Mouse (Mus musculus): ENCODE measurements around the gene Icam1. TPM values are rescaled to one million over a fixed set of nuclear protein-coding genes. Genes with fewer than 3 reads are reported as not detected.

Icam1 gene
- total RNA-seq (2021): 10 to 100 TPM; 10.7 to 14.8 TPM
- long read RNA-seq, experiment 1, transcript Icam1-201 (7 exons, 2,535 nt): major isoform, 8 of 11 reads
- long read RNA-seq, experiment 1, partial matches to known transcripts: 1 of 11 reads
- long read RNA-seq, experiment 1, other reads (novel, unspliced or antisense): 1 of 11 reads
- long read RNA-seq, experiment 2, transcript Icam1-201 (7 exons, 2,535 nt): major isoform, 5 of 6 reads
- long read RNA-seq, experiment 2, partial matches to known transcripts: 0 of 6 reads
- long read RNA-seq, experiment 2, other reads (novel, unspliced or antisense): 1 of 6 reads

DNA sequence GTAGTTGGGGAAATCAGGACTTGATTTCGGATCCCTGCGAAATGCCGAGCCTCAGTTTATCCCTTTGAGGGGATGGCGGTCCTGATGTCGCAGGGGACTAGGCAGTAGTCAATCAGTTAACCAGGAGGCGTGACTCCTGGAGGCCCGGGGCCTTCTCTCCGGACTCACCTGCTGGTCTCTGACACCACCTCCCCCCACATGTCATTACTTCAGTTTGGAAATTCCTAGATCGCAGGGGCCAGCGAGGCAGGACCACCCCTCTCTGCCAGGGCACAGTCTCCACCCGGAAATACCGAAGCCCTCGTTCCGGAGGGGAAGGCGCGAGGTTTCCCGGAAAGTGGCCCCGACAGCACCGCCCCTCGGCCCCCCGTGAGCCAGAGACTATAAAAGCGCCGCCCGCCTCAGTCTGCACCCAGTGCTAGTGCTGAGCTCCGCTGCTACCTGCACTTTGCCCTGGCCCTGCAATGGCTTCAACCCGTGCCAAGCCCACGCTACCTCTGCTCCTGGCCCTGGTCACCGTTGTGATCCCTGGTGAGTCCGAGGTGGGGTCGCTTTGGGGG, at the start of gene Icam1:
Gene Icam1, plus strand, starts transcription at position 415 of the 560 bp plus-strand sequence.
- peak; percentile 73 to 80 for DNase-seq

DNA sequence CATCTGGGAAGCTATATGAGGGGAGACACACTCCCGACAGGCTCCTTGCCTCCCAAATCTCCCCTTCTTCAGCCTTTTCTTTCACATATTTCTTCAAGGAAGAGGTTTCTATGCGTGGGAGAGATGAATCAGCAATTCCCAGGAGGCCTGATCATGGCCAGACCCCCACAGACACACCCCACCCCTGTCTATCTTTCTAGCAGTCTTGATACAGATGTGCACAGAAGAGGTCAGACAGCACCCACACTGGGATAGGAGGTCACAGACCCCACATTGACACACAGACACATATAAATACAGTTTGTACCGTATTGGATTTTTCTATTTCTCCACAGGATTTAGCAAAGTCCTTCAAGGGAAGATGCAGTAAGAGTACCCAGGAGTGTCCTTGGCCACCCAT, 49.8 kb upstream of the Icam1 start:
- DNase-seq: no peak

DNA sequence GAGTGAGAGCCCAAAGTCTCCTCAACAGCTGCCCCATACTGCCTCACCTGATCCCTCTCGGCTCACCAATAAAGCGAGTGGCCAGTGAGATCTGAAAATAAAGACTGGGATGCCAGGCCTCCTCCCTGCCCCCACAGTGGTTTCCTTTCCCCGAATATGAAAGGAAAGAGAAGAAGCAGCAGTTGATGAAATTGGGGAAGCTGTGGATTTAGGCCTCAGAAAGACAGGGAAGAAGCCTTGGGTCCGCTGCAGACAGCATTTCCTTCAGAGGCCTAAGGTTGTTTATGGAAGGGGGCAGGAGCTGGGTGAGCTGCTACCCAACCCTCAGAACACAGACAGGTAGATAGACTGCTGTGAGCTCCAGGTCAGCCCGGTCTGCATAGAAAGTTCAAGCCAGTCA, 49.0 kb upstream of the Icam1 start:
- no peak for DNase-seq

DNA sequence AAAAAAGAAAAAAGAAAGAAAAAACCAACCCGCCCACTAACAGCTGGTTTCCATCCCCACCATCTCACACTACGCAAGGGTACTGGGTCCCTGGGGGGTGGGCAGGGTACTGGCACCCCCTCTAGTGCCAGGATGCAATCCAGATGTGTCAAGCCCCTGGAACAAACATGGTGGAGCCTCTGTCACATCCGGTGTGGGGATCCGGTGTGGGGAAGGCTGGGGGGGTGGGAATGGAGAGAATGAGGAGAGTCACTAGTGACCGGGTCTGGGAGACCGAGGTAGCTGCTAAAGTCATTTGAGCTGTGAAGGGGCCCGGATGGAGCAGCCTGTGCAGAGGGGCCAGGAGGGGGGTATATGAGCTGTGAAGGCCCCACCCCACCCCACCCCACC, 44.0 kb upstream of the Icam1 start:
- DNase-seq: no peak

DNA sequence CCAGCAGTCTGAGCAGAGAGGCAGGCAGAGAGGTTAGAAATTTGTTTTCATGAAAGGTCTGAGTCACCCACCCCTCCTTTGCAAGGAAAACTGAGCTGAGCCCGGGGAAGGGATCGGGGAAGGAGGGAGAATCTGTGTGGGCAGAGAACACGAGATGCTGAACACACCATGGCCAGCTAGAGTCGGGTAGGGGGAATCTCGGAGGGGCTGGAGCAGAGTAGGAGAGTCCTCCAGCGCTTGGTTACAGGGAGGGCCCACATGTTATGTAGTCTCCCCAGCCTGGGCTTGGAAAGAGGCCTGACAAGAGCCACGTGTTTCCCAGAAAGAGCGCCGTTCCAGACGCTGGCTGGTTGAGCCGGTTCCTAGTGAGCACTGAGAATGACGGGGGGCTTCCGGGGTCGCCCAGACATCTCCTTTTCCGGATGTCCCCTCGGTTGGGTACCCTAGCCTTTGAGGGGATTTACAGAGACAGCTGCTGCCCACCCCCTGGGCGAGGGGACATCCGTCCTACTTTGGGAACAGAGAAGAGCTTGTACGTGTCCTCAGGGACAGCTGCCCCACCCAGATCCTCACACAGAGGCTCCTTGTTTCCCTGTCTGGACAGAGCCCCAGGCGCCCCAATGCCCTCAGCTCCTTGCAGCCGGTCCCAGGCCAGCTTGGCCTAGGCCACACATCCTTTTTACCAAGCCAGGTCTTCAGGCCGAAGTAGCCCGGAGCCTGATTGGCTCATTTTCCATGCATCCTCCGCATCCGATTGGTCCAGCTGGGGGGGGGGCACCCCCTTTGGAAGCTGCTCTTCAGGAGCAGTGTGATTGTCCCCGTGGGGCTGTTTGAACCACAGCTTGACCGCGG, 43.4 kb upstream of the Icam1 start:
- DNase-seq: peak; percentile 50 to 54

DNA sequence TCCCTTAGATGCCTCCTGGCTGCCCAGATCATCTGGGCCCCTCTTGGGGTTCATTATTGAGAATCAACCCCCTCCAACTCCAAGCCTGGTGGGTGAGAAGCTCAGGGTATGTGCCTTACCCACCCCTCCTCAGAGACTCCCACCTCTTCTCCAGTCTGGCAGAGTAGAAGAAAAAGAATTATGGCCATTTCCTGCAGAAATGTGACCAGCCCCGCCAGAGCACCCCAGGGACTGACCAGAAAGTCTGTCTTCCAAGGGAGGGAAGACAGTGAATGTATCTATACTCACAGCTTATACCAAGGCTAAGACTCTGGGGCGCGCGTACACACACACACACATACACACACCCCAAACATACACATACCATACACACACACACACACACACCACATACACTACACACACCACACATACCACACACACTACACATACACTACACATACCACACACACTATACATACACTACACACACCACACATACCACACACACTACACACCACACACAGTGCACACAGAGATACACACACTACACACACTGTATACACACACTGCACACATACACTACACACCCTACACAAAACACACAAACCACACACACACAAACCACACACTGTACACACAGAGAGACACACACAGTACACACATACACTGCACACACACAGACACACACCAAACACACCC, 42.6 kb upstream of the Icam1 start:
- no peak for DNase-seq

DNA sequence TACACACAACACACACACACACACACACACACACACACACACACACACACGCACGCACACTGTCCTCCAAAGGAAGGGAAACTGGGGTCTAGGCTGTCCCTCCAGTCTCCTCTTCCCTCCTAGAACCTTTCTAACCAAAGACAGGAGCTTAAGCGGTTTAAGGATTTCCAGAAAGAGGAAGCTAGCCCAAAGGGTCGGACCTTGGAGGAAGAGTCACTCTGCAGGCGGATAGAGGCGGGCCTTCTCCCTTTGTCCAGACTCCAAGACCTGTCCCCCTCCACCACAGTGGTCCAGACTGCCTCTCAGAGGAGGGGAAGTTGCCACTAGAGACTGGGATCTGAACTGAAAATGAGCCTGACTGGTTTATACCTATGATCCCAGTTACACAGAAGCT, 42.1 kb upstream of the Icam1 start:
- DNase-seq: no peak

DNA sequence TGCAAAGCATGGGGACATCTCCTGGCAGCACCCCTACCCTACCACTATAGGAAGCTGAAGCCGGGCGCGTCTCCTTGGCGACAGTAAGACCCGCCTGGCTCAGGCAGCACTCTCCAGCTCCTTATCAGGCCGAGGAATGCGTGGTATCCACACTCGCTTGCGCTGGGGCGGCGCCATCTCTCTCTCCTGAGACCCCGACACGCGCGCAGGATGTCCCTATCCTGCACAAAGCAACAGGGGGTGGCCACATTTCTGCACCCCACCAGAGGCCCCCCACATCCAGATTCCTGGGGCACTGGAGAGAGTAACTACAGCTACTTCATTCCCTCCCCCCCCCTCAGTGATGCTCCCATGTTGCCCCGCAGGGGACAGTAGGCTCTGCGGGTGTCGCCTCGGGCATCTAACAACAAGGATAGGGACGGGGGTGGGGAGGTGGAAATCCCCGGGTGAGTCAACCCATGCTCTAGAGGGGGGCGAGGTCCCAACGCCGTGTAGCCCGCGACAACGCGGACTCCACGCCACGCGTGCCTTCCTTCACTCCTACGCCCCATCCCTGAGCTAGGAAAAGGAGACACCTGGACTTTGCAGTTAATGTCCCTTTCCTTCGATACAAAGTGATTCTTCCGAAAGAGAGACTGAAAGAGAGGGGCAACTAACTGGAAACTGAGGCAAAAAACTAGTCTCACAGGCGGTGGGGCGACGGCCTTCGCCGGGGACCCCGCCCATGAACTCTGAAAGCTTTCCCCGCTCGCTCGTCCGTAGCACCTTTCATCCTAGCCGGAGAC, 40.2 kb upstream of the Icam1 start:
- DNase-seq: peak; percentile 54 to 69

DNA sequence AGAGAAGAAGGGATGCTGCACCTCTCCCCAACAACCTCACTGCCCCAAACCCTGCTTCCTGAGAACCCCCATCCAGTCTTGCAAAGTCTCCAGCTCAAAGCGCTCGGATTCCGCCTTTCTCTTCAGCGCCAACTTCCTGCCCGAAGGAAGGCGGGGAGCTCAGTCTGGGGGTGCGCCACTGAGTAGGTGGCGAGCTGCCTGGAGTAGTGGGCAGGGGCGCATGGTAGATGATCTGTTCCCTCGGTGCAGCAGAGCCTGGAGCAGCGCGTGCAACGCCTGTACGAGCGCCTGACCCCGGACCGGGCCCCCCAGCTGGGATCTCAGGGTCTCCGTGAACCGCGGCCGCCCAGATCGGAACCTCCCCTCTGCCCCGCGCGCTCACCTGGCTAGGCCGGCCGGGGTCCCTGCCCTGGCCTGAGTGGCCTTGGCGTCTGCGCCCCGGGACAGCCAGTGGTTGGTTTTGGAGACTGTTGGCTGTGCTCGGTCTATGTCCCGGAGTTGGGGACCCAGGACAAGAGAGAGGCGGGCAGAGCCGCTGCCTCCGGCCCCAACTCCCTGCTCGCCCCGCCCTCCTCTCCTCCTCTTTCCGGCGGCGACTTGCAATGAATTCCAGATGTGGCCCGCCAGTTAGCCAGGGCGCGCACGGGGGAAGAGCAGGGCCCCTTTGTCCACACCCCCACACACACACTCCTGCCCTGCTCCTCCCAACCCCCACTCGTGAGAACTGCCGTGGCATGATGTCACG, 39.4 kb upstream of the Icam1 start, which contains the start of gene S1pr2:
Gene S1pr2, minus strand, starts transcription at position 566 of the 745 bp plus-strand sequence.
- DNase-seq: peak; percentile 88 to 93

DNA sequence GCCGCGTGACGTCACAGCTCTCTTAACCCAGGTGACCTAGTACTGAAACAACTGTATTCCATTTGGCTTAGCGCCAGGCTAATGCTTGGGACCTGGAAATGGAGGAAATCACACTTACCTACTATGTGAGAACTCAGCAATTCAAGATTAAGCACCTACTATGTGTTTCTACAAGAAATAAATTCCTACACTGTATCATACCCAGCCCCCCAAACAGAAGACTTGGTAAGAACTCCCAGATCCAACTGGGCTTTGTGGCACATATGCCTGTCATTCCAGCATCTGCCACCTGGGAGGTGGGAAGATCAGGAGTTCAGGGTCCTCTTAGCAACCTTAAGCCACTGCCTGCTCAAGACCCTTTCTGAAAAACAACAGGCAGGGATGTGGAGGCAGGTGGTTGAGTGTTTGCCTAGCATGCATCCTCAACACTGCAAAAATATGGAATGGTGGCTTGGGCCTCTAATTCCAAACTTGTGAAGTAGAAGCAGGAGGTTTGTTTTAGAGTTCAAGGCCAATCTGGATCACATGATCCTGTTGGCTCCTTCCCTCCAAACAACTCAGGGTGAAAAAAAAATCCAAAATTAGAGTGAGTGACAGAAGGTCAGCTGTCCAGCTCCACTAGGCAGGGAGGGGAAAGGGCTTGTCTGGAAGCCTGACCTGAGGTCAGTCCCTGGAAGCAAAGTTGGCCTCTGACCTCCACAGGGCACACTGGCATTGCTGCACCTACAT, 38.7 kb upstream of the Icam1 start:
- no peak for DNase-seq

DNA sequence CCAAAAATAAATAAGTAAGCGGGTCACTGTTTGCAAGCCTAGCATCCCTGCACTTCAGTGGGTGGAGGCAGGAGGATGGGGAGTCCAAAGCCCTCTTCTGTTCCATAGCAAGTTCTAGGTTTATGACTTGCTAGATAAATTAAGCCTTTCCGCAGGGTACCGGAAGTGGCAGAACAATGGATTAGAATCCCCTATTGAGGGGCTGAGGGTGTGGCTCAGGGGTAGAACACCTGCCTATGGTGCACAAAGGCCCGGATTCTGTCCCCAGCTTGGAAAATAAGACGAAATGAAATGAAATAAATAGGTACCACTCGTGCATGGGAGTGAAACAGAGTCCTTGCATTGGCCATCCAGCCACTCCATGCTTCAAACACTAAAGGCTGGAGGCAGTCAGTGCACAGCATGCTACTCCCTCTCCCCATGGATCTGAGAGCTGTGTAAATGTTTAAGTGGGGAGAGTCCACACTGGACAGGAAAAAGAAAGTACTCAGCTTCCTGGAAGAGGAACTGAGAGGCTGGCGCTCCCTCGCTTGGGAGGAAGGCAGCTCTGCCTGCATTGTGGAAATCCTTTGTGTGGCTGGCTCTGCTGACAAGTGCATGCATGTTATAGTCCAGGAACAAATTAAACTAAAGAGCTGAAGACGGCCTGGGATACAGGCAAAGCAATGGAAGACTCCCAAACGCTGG, 37.2 kb upstream of the Icam1 start:
- no peak for DNase-seq

DNA sequence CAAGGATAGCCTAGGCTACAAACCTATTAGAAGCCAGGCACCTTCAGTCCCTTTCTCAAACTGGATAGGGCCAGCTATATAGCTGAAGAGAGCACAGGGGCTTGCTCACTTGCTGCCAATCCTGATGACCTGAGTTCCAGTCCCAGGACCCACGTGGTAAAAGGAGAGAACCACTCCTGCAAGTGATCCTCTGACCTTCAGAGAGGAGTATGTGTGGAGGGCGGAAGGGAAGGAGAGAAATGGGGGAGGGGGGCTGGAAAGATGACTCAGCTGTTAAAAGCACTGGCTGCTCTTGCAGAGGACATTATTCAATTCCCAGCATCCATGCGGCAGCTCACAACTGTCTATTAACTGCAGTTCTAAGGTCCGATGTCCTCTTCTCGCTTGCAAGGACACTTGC, 36.6 kb upstream of the Icam1 start:
- peak in 1 of 2 experiments; percentile 39 for DNase-seq

DNA sequence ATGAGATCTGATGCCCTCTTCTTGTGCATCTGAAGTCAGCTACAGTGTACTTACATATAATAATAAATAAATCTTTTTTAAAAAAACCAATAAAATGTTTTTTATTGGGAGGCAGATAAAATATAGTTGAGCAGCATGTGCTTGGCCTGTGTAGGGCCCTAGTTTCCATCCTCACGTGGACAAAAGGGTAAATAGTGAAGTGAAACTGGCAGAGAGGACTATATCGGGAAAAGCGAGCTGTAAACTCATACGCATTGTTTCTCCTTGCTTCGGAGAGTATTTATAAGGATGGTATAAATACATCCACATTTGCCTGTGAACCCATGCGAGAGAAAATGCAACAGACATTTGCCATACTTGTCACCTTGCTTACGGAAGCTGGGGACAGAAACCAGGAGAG, 36.0 kb upstream of the Icam1 start:
- no peak for DNase-seq

DNA sequence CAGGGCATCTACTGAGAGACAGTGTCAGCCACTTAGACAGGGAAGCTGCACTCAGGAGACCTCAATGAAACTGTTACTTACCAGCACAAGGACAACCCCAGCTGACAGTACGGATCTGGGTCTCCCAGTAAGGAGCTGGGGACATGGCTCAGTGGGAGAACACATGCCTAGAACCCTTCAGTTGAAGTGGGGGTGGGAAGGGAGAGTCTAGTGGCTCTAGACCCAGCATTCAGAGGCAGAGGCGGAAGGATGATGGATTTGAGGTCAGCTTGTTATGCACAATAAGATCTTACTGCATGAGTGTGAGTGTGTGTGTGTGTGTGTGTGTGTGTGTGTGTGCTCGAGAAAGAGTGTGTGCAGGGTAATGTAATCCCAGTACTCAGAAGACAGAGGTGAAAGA, 33.6 kb upstream of the Icam1 start:
- no peak for DNase-seq

DNA sequence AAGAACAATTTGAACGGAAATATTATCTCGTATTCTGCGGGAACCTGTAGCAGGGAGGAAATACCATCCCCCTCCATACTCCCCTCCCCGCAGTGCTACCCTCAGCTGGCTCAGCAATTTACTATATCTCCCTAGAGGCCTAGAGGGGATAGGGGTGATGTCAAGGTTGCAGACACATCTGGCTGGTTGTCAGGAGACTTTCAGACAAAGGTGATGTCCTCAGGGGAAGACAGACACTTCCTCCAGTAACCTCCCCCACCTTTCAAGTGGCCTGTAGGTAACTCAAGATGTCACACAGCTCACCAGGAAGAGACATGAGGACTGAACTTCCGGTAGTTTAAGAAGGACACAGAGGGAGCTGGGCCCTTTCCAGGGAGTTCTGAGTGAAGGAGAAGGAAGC, 32.6 kb upstream of the Icam1 start:
- no peak for DNase-seq

DNA sequence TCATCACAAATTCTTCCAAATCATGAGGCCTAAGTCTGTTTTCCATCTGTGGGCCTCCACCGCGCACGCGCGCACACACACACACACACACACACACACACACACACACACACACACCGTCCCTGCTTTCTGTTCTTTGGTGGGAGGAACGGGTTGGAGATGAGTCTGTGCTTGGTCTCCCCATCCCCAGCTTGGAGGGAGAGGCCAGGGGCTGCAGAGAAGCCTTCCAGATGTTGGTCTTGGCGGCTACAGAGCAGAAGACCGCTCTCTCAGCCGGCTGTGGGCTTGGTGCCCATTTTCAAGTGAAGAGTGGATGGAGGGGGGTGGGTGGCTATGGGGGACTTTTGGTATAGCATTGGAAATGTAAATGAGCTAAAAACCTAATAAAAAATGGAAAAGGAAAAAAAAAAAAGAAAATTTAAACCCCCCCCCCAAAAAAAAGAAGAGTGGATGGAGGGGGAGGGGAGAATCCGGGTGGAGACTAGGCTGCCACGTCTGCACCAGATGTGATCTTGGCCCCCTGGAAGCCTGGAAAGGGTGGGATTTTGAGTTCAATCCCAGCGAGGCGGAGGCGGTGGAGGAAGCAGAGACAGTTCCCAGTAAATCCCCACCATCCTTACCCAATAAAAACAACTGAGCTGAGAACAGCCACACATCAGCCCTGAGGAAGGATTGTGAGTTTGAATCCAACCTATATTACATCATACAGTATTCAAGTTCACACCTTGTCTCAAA, 28.7 kb upstream of the Icam1 start:
- no peak for DNase-seq

DNA sequence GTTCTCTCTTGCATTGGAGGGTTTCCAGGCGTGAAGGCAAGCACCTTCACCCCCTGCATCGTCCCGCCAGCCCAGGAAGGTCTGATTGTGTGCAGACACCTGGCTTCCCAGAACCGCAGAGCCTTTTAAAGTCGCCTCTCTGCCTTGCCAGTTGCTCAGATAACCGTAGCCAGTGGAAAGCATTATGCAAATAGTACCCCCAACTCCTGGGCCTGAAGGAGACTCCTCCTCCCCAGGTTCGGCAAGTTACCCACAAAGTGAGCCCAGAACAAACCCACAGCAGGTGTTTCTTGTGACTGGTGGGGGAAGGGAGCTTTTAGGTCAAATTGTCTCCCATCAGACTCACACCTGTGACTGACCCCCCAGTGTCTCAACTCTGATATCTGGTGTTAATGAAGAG, 27.8 kb upstream of the Icam1 start:
- no peak for DNase-seq

DNA sequence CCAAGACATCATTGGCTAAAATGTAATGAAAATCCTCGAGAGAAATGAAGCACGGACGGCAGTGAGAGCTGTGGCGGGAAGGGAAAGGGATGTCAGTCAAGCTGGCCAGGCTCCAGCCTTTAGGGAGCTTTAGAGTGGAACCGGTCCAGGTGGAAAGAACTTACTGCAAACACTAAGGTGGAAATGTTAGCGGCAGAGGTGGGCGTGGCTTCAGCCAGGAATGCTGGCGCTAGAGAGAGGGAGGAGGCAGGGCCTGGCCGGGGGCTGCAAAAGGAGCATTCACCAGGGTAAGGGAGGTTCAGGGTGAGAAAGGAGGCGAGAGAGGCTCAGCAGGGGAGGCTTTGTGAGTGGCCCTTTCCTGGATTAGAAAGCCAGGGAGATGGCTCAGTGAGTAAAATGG, 24.9 kb upstream of the Icam1 start:
- peak in 1 of 2 experiments; percentile 32 for DNase-seq

DNA sequence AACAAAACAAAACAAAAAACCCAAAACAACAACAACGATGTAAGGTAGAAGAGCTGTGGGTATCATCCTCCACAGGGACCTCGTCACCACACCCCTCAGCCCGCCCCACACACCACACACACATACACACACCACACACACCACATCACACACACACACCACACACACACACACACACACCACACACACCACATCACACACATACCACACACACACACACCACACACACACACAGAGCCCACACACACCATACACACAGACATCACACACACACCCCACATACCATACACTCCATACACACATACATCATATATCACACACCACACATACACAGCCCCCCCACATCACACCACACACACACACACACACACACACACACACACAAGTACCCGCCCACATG, 24.2 kb upstream of the Icam1 start:
- DNase-seq: no peak
